ENCODE assay signal across 25 mouse cellular contexts in the genomic region with DNA sequence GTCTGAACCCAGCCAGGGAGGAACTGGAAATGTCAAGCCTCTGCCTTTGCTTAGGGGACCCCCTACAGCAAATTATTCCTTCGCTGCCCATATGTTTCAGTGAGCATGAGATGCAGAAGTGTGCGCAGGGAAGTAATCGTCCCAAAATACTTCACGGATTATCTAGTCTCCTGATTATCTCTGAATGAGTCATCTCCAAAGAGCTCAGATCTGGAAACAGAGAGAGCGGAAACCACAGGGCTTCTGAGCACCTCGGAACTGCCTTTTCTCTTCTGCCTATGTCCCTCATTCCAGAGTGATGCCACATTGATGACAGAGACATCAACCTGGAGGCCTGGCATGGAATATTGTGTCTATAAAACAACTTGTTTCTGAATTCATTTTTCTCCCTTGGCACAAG. TPM values are rescaled to one million over a fixed set of nuclear protein-coding genes. Genes with fewer than 3 reads are reported as not detected.
A peak's percentile ranks its signal among the peaks of the same experiment; 100 is the strongest.
DNase-seq lines count a peak whose midpoint lies in the region; ATAC-seq and TF ChIP-seq lines count a peak whose summit lies in the region.
"Had no signal": no experiment of that assay in that cellular context is flagged by ENCODE, and none has a peak within 500 bp of the region (broad histone marks: within the 10 kb centered on the region; RNA-seq: fewer than 3 reads in every experiment).

No protein-coding gene starts in this region.

- no peak for DNase-seq in gastrocnemius, adult 2 months
- no peak for DNase-seq in gastrocnemius, adult 8-10 months (ENCODE audit: low spot score in 2 of 2)
- peak; percentile 15 for DNase-seq in liver, adult 2 months (ENCODE audit: extremely low read depth, low read depth, low spot score)
- DNase-seq in layer of hippocampus, postnatal 10 days (ENCODE audit: low spot score in 2 of 2) = no peak
- no peak for DNase-seq in spleen, adult 12 weeks (ENCODE audit: low spot score)
- DNase-seq: adrenal gland, adult 2 months; adrenal gland, postnatal 14 days; B cell, adult 2 months; cerebellum, adult 18-20 months; cerebellum, adult 9-10 months; cerebellum, postnatal 14 days; gastrocnemius, postnatal 14 days; heart, postnatal 14 days; heart, postnatal 4 days had no signal

- peaks cover 4% of the 10 kb centered on the region for H3K4me1 ChIP-seq in liver, adult 2 months (ENCODE audit: control insufficient read depth, insufficient read depth, low read length)
- H3K4me1 ChIP-seq in liver, embryonic 12.5 days = no peaks in the 10 kb centered on the region
- H3K4me1 ChIP-seq: forebrain, embryonic 13.5 days; hindbrain, embryonic 12.5 days had no signal

- H3K27me3 ChIP-seq in liver, adult 2 months (ENCODE audit: control insufficient read depth, insufficient read depth, low read length) = no peaks in the 10 kb centered on the region
- H3K27me3 ChIP-seq in liver, embryonic 12.5 days (replicated peaks) = no peaks in the 10 kb centered on the region
- H3K27me3 ChIP-seq: CH12.LX; forebrain, embryonic 13.5 days; heart, embryonic 13.5 days; hindbrain, embryonic 12.5 days; hindbrain, embryonic 15.5 days had no signal

- peak overlapping the region; percentile 51 for H3K27ac ChIP-seq in gastrocnemius, adult 2 months
- no peak overlapping the region for H3K27ac ChIP-seq in liver, adult 2 months (replicated peaks; ENCODE audit: insufficient read depth, low read depth, low read length)
- H3K27ac ChIP-seq in liver, embryonic 12.5 days = no peak overlapping the region
- H3K27ac ChIP-seq: forebrain, embryonic 10.5 days; forebrain, embryonic 13.5 days; heart, embryonic 13.5 days; hindbrain, embryonic 12.5 days; hindbrain, embryonic 15.5 days had no signal

- 74% methylated on average over 6 of the region's 6 CpGs for WGBS in liver, adult 2 months
- WGBS in liver, embryonic 12.5 days (ENCODE audit: insufficient replicate concordance) = 56% methylated on average over 6 of the region's 6 CpGs

- TF ChIP-seq POLR2A in liver, adult 2 months (IDR thresholded peaks at IDR 0.05; ENCODE audit: extremely low read depth, insufficient read depth, low read length) = no peak

- H3K4me3 ChIP-seq in gastrocnemius, adult 2 months = no peak overlapping the region
- H3K4me3 ChIP-seq in liver, adult 2 months (ENCODE audit: insufficient read depth, low read depth, low read length) = no peak overlapping the region
- no peak overlapping the region for H3K4me3 ChIP-seq in liver, embryonic 12.5 days
- H3K4me3 ChIP-seq: forebrain, embryonic 10.5 days; forebrain, embryonic 13.5 days; heart, embryonic 13.5 days; hindbrain, embryonic 12.5 days; hindbrain, embryonic 15.5 days had no signal

- H3K36me3 ChIP-seq in liver, adult 2 months (ENCODE audit: control insufficient read depth, insufficient read depth, low read length) = no peaks in the 10 kb centered on the region
- H3K36me3 ChIP-seq in liver, embryonic 12.5 days = no peaks in the 10 kb centered on the region
- H3K36me3 ChIP-seq: G1E; heart, embryonic 13.5 days; hindbrain, embryonic 12.5 days; hindbrain, embryonic 15.5 days had no signal

- H3K9ac ChIP-seq in liver, adult 2 months (ENCODE audit: low read depth, low read length) = no peak overlapping the region
- no peak overlapping the region for H3K9ac ChIP-seq in liver, embryonic 12.5 days
- H3K9ac ChIP-seq: forebrain, embryonic 13.5 days; heart, embryonic 13.5 days; hindbrain, embryonic 12.5 days; hindbrain, embryonic 15.5 days had no signal

- intact Hi-C loops in gastrocnemius, adult 2 months (cut with DNase I) = no loop called here

- no peaks in the 10 kb centered on the region for H3K79me2 ChIP-seq in liver, adult 2 months (ENCODE audit: control insufficient read depth, insufficient read depth, low read length)

- H3K9me3 ChIP-seq in liver, embryonic 12.5 days (replicated peaks) = no peaks in the 10 kb centered on the region
- H3K9me3 ChIP-seq: forebrain, embryonic 10.5 days; forebrain, embryonic 13.5 days; heart, embryonic 13.5 days; hindbrain, embryonic 12.5 days; hindbrain, embryonic 15.5 days had no signal

- no peak for ATAC-seq in liver, embryonic 12.5 days
- peak; percentile 31; the same call in 1 of the 2 replicates for ATAC-seq in granulocyte monocyte progenitor cell, adult 5-6 weeks (replicated peaks; ENCODE audit: poor library complexity, severe bottlenecking)
- ATAC-seq: forebrain, embryonic 13.5 days; forebrain, embryonic 16.5 days; intestine, postnatal 0 days had no signal

- no peak overlapping the region for H3K4me2 ChIP-seq in liver, embryonic 12.5 days
- H3K4me2 ChIP-seq: forebrain, embryonic 13.5 days; heart, embryonic 13.5 days; hindbrain, embryonic 12.5 days; hindbrain, embryonic 15.5 days had no signal

- no peak for TF ChIP-seq CTCF in gastrocnemius, adult 2 months (IDR thresholded peaks at IDR 0.05)
- TF ChIP-seq CTCF in liver, adult 2 months (IDR thresholded peaks at IDR 0.05; ENCODE audit: low read depth, low read length) = no peak

RNA-seq across cellular contexts. Expression of a gene that starts 11.3 kb away (rescaled TPM):
- 10 to 100 TPM; 21.5 to 32.7 TPM for total RNA-seq in gastrocnemius, adult 2 months (2021)
- total RNA-seq in gastrocnemius, adult 8-10 months (2022) = 10 to 100 TPM; 20.1 to 26.0 (median 22.7) TPM
- total RNA-seq in liver, adult 2 months (2014; rRNA removed) = 3.3 and 3.6 TPM in 2 replicates
- 0.78 and 1.1 TPM in 2 replicates for polyA plus RNA-seq in liver, adult 2 months (2012; rRNA removed)
- 2.5 and 2.6 TPM in 2 replicates for polyA plus RNA-seq in liver, embryonic 12.5 days (2016; fragmentation: Nextera tagmentation; extraction: Ambion mirVana)
- 0.15 TPM in 1 of 2 replicates, not detected in the other for total RNA-seq in granulocyte monocyte progenitor cell, adult 5-6 weeks (2014; fragmentation: Nextera tagmentation)
- 0.36 and 0.52 TPM in 2 replicates for total RNA-seq in granulocyte monocyte progenitor cell, adult 5-6 weeks (2017)
- total RNA-seq in layer of hippocampus, postnatal 10 days (2021) = 10 to 100 TPM; 27.3 to 31.9 TPM
- total RNA-seq: CH12.LX had no signal
- polyA plus RNA-seq: G1E had no signal
